Mouse (Mus musculus) embryonic fibroblast, embryonic 13.5 days (primary cell): ENCODE data around the gene Fam83c.

ENCODE experiments used
- CTCF ChIP-seq: IDR thresholded peaks from 2 replicates; pipeline ENCODE4 v1.5.1; 2011; ENCODE audit warnings: mild to moderate bottlenecking, control low read depth, low read length, moderate library complexity, borderline replicate concordance; ENCODE audit not compliant: insufficient read depth
- POLR2A ChIP-seq: IDR thresholded peaks from 2 replicates; pipeline ENCODE4 v1.6.1; 2011; ENCODE audit warnings: low read depth, mild to moderate bottlenecking, control low read depth, low read length, moderate library complexity

DNA sequence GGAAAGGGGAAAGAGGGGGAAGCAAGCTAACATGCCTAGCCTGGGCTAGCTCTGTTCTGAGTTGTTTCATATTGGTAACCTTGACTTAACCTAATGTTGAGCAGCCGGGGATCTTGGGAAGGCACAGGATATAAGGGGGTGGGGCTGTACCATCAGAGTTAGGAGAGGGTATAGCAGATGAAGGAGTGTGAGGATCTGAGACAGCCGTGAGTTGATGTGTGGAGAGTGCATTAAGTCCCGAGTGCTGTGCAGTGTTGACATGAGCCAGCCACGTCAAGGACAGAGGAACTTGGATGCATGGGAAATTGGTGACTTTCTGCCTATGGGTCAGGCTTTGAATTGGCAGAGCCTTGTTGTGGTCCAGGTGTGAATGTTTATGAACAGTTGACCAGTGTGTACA is 22.0 kb downstream of the Fam83c start:
- no peak for TF ChIP-seq POLR2A
- TF ChIP-seq CTCF, result no peak
